Mouse (Mus musculus) ES-Bruce4 (cell line): ENCODE results near the gene Fmn2. TPM values are rescaled to one million over a fixed set of nuclear protein-coding genes. Genes with fewer than 3 reads are reported as not detected.

Experiments used
- H3K27ac ChIP-seq: 2 replicates; pipeline ENCODE4 v1.5.1; 2012; ENCODE audit warnings: low read length, inconsistent platforms; ENCODE audit not compliant: insufficient read depth
- H3K27me3 ChIP-seq: 2 replicates; pipeline ENCODE4 v1.6.1; 2012; ENCODE audit warnings: mild to moderate bottlenecking, low read length, inconsistent platforms; ENCODE audit not compliant: control insufficient read depth, poor library complexity, insufficient read depth, severe bottlenecking
- H3K36me3 ChIP-seq: 2 replicates; pipeline ENCODE4 v1.6.1; 2012; ENCODE audit warnings: inconsistent platforms, mild to moderate bottlenecking, low read length, moderate library complexity; ENCODE audit not compliant: control insufficient read depth, poor library complexity, insufficient read depth, severe bottlenecking
- H3K4me1 ChIP-seq: one replicate; pipeline ENCODE4 v1.8.1; 2011; ENCODE audit warnings: low read length; ENCODE audit not compliant: control insufficient read depth, insufficient read depth
- H3K4me3 ChIP-seq: 2 replicates; pipeline ENCODE4 v1.5.1; 2011; ENCODE audit warnings: low read depth, mild to moderate bottlenecking, low read length
- H3K9ac ChIP-seq: 2 replicates; pipeline ENCODE4 v1.6.1; 2012; ENCODE audit warnings: low read depth, mild to moderate bottlenecking, inconsistent platforms; ENCODE audit not compliant: poor library complexity, severe bottlenecking
- H3K9me3 ChIP-seq: replicated peaks from 2 replicates; pipeline ENCODE4 v1.6.1; 2012; ENCODE audit warnings: mild to moderate bottlenecking, low read length, inconsistent platforms; ENCODE audit not compliant: control insufficient read depth, poor library complexity, insufficient read depth, severe bottlenecking
- CTCF ChIP-seq: IDR thresholded peaks from one replicate; pipeline ENCODE4 v1.8.1; 2011; ENCODE audit warnings: low read depth, low read length
- EP300 ChIP-seq: IDR thresholded peaks from 2 replicates; pipeline ENCODE4 v1.6.1; 2011; ENCODE audit warnings: low read depth, low read length; ENCODE audit not compliant: insufficient read depth
- POLR2A ChIP-seq: IDR thresholded peaks from one replicate; pipeline ENCODE4 v1.8.1; 2011; ENCODE audit warnings: low read length; ENCODE audit not compliant: insufficient read depth
- polyA plus RNA-seq: library from polyadenylated mRNA; stranded (reverse); fragments of >200 nt; gene quantifications from 2 replicates; pipeline ENCODE4 v1.2.4, GENCODE M21; 2011; ENCODE audit warnings: low read depth; ENCODE audit not compliant: missing spikeins, insufficient read depth, insufficient read length

The Fmn2 gene
- polyA plus RNA-seq, 1 experiment = 4.0 TPM

- H3K27ac ChIP-seq = no peak overlapping the region
- no peaks in the 10 kb centered on the region for H3K4me1 ChIP-seq
- no peak overlapping the region for H3K9ac ChIP-seq
- no peaks in the 10 kb centered on the region for H3K27me3 ChIP-seq
- no peaks in the 10 kb centered on the region for H3K9me3 ChIP-seq
- TF ChIP-seq CTCF = no peak
- TF ChIP-seq EP300 = no peak
- TF ChIP-seq POLR2A = no peak
- no peaks in the 10 kb centered on the region for H3K36me3 ChIP-seq
- H3K4me3 ChIP-seq = no peak overlapping the region
Observed at GRCm38 (mm10) chr1:174600041-174600440, 98.4 kb downstream of the Fmn2 start.

GRCm38 (mm10) chr1:174600620-174601019 is 99.0 kb downstream of the Fmn2 start:
- Histone ChIP-seq H3K4me1 (no peaks in the 10 kb centered on the region), H3K27ac (no peak overlapping the region), H3K4me3 (no peak overlapping the region), H3K27me3 (no peaks in the 10 kb centered on the region), H3K9ac (no peak overlapping the region), H3K36me3 (no peaks in the 10 kb centered on the region), H3K9me3 (no peaks in the 10 kb centered on the region)
- TF ChIP-seq CTCF (no peak), POLR2A (no peak), EP300 (no peak)

- Histone ChIP-seq H3K4me1 (no peaks in the 10 kb centered on the region), H3K27me3 (no peaks in the 10 kb centered on the region), H3K4me3 (no peak overlapping the region), H3K9me3 (no peaks in the 10 kb centered on the region), H3K27ac (no peak overlapping the region), H3K9ac (no peak overlapping the region), H3K36me3 (no peaks in the 10 kb centered on the region)
- TF ChIP-seq CTCF (no peak), EP300 (no peak), POLR2A (no peak)
Observed at GRCm38 (mm10) chr1:174617368-174617767, 115.7 kb downstream of the Fmn2 start.

GRCm38 (mm10) chr1:174621512-174621911 is 119.9 kb downstream of the Fmn2 start:
- H3K9ac ChIP-seq = no peak overlapping the region
- H3K27ac ChIP-seq = no peak overlapping the region
- H3K36me3 ChIP-seq = no peaks in the 10 kb centered on the region

GRCm38 (mm10) chr1:174623054-174623453 is 121.4 kb downstream of the Fmn2 start:
- Histone ChIP-seq H3K36me3 (no peaks in the 10 kb centered on the region), H3K9me3 (no peaks in the 10 kb centered on the region), H3K4me3 (no peak overlapping the region), H3K27ac (no peak overlapping the region), H3K27me3 (no peaks in the 10 kb centered on the region), H3K4me1 (no peaks in the 10 kb centered on the region), H3K9ac (no peak overlapping the region)
- TF ChIP-seq POLR2A (no peak), CTCF (no peak), EP300 (no peak)

More at GRCm38 (mm10) chr1:174621512-174621911, 119.9 kb downstream of the Fmn2 start:
- Histone ChIP-seq H3K4me1 (no peaks in the 10 kb centered on the region), H3K27me3 (no peaks in the 10 kb centered on the region), H3K4me3 (no peak overlapping the region), H3K9me3 (no peaks in the 10 kb centered on the region)
- TF ChIP-seq CTCF (no peak), EP300 (no peak), POLR2A (no peak)

- Histone ChIP-seq H3K36me3 (no peaks in the 10 kb centered on the region), H3K27me3 (no peaks in the 10 kb centered on the region), H3K9me3 (no peaks in the 10 kb centered on the region), H3K27ac (no peak overlapping the region), H3K9ac (no peak overlapping the region), H3K4me3 (no peak overlapping the region), H3K4me1 (peaks cover 2% of the 10 kb centered on the region)
- TF ChIP-seq POLR2A (no peak), CTCF (no peak), EP300 (no peak)
Observed at GRCm38 (mm10) chr1:174630074-174630473, 128.4 kb downstream of the Fmn2 start.
